Mouse (Mus musculus): Measurements from ENCODE around the gene Lad1.
A peak's percentile ranks its signal among the peaks of the same experiment; 100 is the strongest.

Lad1 gene

GRCm38 (mm10) chr1:135800192-135800950, 18.0 kb upstream of the Lad1 start:
- no peak for DNase-seq (ENCODE audit: extremely low spot score, low read depth, low spot score)

- DNase-seq (ENCODE audit: extremely low spot score, low read depth, low spot score), result no peak
Observed at GRCm38 (mm10) chr1:135807546-135807945, 10.9 kb upstream of the Lad1 start.

- no peak for DNase-seq (ENCODE audit: extremely low spot score, low read depth, low spot score)
Observed at GRCm38 (mm10) chr1:135810180-135810579, 8.2 kb upstream of the Lad1 start.

- peak; percentile 52 for DNase-seq (ENCODE audit: extremely low spot score, low read depth, low spot score)
Observed at GRCm38 (mm10) chr1:135811016-135811646, 7.3 kb upstream of the Lad1 start.

- no peak for DNase-seq (ENCODE audit: extremely low spot score, low read depth, low spot score)
Observed at GRCm38 (mm10) chr1:135812205-135812604, 6.2 kb upstream of the Lad1 start.

GRCm38 (mm10) chr1:135812618-135813017, 5.8 kb upstream of the Lad1 start:
- DNase-seq (ENCODE audit: extremely low spot score, low read depth, low spot score), result no peak

- DNase-seq (ENCODE audit: extremely low spot score, low read depth, low spot score), result no peak
Observed at GRCm38 (mm10) chr1:135813071-135813470, 5.3 kb upstream of the Lad1 start.

GRCm38 (mm10) chr1:135813687-135814395, 4.6 kb upstream of the Lad1 start:
- DNase-seq (ENCODE audit: extremely low spot score, low read depth, low spot score), result no peak

- no peak for DNase-seq (ENCODE audit: extremely low spot score, low read depth, low spot score)
Observed at GRCm38 (mm10) chr1:135814531-135814930, 3.9 kb upstream of the Lad1 start.

- no peak for DNase-seq (ENCODE audit: extremely low spot score, low read depth, low spot score)
Observed at GRCm38 (mm10) chr1:135817595-135817994, 803 bp upstream of the Lad1 start.

- no peak for DNase-seq (ENCODE audit: extremely low spot score, low read depth, low spot score)
Observed at GRCm38 (mm10) chr1:135820071-135820470, 1.7 kb downstream of the Lad1 start.

GRCm38 (mm10) chr1:135820736-135821364, 2.5 kb downstream of the Lad1 start:
- no peak for DNase-seq (ENCODE audit: extremely low spot score, low read depth, low spot score)

- DNase-seq (ENCODE audit: extremely low spot score, low read depth, low spot score), result no peak
Observed at GRCm38 (mm10) chr1:135821780-135822179, 3.4 kb downstream of the Lad1 start.

- DNase-seq (ENCODE audit: extremely low spot score, low read depth, low spot score), result no peak
Observed at GRCm38 (mm10) chr1:135828918-135829317, 10.5 kb downstream of the Lad1 start.

GRCm38 (mm10) chr1:135834206-135834859, 15.9 kb downstream of the Lad1 start:
- no peak for DNase-seq (ENCODE audit: extremely low spot score, low read depth, low spot score)

GRCm38 (mm10) chr1:135834983-135835382, 16.6 kb downstream of the Lad1 start:
- DNase-seq (ENCODE audit: extremely low spot score, low read depth, low spot score), result no peak

GRCm38 (mm10) chr1:135835716-135836483, 17.5 kb downstream of the Lad1 start, which contains the start of gene Tnnt2:
Gene Tnnt2 (plus strand): TSS chr1:135836354.
- no peak for DNase-seq (ENCODE audit: extremely low spot score, low read depth, low spot score)

- no peak for DNase-seq (ENCODE audit: extremely low spot score, low read depth, low spot score)
Observed at GRCm38 (mm10) chr1:135838626-135839025, 20.2 kb downstream of the Lad1 start.

- DNase-seq (ENCODE audit: extremely low spot score, low read depth, low spot score), result no peak
Observed at GRCm38 (mm10) chr1:135839065-135839464, 20.7 kb downstream of the Lad1 start.
